Mouse (Mus musculus) heart, embryonic 11.5 days (tissue): ENCODE measurements at regions not wholly inside any gene's neighbourhood (a gene's known extent, or its start where the extent isn't known, plus 50 kb on each side); places are given as distances from the start of the nearest gene placed in this dataset.

Source experiments
- ATAC-seq: fragments of 200-750 bp; cut with Nextera tagmentation; replicated peaks from 2 replicates; pipeline ENCODE4 v1.8.0; 2017; ENCODE audit warnings: moderate library complexity; ENCODE audit not compliant: insufficient number of reproducible peaks, low FRiP score, low TSS enrichment
- H3K27ac ChIP-seq: fragments of 300-500 bp; sonication (generic); 2 replicates; pipeline ENCODE4 v1.5.1; 2014; ENCODE audit warnings: mild to moderate bottlenecking, low read depth, low read length
- H3K27me3 ChIP-seq: fragments of 300-500 bp; sonication (generic); 2 replicates; pipeline ENCODE4 v1.6.1; 2014; ENCODE audit warnings: mild to moderate bottlenecking, low read length, mixed read lengths; ENCODE audit not compliant: control insufficient read depth, insufficient read depth
- H3K36me3 ChIP-seq: fragments of 300-500 bp; sonication (generic); 2 replicates; pipeline ENCODE4 v1.6.1; 2014; ENCODE audit warnings: mild to moderate bottlenecking, low read length, moderate library complexity, mixed read lengths; ENCODE audit not compliant: control insufficient read depth, insufficient read depth
- H3K4me1 ChIP-seq: fragments of 300-500 bp; sonication (generic); 2 replicates; pipeline ENCODE4 v1.6.1; 2014; ENCODE audit warnings: low read length; ENCODE audit not compliant: control insufficient read depth, insufficient read depth
- H3K4me2 ChIP-seq: fragments of 300-500 bp; sonication (generic); 2 replicates; pipeline ENCODE4 v1.6.1; 2014; ENCODE audit warnings: mild to moderate bottlenecking, moderate library complexity
- H3K4me3 ChIP-seq: fragments of 300-500 bp; sonication (generic); 2 replicates; pipeline ENCODE4 v1.5.1; 2014; ENCODE audit warnings: low read depth, low read length
- H3K9ac ChIP-seq: fragments of 300-500 bp; sonication (generic); 2 replicates; pipeline ENCODE4 v1.6.1; 2014; ENCODE audit warnings: mild to moderate bottlenecking, low read depth, low read length, moderate library complexity
- H3K9me3 ChIP-seq: fragments of 300-500 bp; sonication (generic); replicated peaks from 2 replicates; pipeline ENCODE4 v1.6.1; 2016; ENCODE audit warnings: low read length; ENCODE audit not compliant: control insufficient read depth
- WGBS: fragments of 180-500 bp; shearing (Covaris S2); extraction: QIAGEN DNeasy Blood & Tissue Kit; methylation state at CpG from one replicate; pipeline ENCODE4 v1.1.7; 2014; ENCODE audit not compliant: insufficient replicate concordance; 5-methylcytosine and 5-hydroxymethylcytosine counted together

DNA sequence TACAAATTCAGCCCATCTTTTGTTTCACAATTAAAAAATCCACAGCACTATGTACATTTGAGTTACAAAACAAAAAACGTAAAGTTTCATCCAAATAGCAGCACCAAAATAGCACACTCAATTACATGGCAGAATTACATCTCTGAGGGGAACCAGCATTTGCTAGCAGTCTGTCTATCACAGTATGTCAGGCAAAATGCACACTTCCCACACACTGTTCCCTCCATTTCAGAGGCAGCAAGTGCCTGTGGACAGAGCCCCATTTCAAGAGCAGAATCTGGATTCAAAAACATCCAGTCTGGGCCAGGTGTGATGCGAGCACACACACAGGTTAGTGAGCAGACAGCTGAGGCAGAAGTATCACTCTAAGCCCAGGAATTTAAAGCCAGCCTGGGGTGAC is 261.8 kb downstream of the Tex13c3 start:
- H3K27ac ChIP-seq, result no peak overlapping the region
- H3K9me3 ChIP-seq, result no peaks in the 10 kb centered on the region

DNA sequence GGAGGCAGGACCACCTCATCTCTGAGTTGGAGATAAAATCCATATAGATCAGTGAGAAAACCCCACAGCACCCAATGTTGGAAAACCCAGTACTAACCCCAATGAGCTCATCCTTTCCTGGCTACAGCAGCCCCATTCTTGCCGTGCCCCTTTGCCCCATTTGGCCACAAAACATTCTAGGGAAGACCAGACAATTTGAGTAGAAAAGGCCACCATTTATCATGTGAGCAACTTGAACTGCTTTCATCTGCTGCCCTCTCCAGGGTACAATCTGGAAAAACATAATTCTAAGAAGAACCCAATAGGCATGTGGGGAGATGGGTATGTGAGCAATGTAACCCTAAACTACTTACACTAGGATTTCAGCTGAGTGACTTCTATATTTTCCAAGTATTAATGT is 274.7 kb downstream of the Tex13c3 start:
- H3K4me1 ChIP-seq, result no peaks in the 10 kb centered on the region
- no peaks in the 10 kb centered on the region for H3K9me3 ChIP-seq
- no peak overlapping the region for H3K4me2 ChIP-seq
- no peaks in the 10 kb centered on the region for H3K27me3 ChIP-seq
- no peak overlapping the region for H3K9ac ChIP-seq
- H3K36me3 ChIP-seq, result no peaks in the 10 kb centered on the region
- no peak overlapping the region for H3K27ac ChIP-seq
- ATAC-seq, result no peak
- no peak overlapping the region for H3K4me3 ChIP-seq
- 67% methylated on average over 1 of the region's 1 CpGs for WGBS

More for the DNA sequence above, 261.8 kb downstream of the Tex13c3 start:
- no peaks in the 10 kb centered on the region for H3K36me3 ChIP-seq
- no peaks in the 10 kb centered on the region for H3K4me1 ChIP-seq
- no peak overlapping the region for H3K9ac ChIP-seq
- no peak for ATAC-seq
- H3K4me2 ChIP-seq, result no peak overlapping the region
- no peak overlapping the region for H3K4me3 ChIP-seq
- 77% methylated on average over 2 of the region's 2 CpGs for WGBS
- H3K27me3 ChIP-seq, result no peaks in the 10 kb centered on the region

DNA sequence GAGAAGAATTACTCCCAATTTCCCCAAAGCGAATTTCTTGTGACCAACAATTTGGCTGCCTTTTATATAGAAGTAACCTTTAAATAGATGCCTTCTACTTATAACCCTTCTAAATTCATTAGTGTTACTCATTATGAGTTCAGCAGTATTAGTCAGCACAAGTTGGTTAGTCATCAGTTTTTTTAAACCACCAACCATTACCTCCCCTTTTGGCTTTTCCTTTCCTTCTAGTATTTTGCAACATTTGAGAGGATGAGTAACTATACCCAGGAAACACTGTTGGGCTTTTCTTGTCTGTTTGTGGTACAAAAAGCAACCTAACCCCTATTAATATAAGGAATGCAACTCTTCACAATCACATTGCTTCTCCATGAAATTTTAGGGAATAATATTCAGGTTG is 278.6 kb downstream of the Tex13c3 start:
- no peak overlapping the region for H3K4me2 ChIP-seq
- H3K27ac ChIP-seq, result no peak overlapping the region
- WGBS, result 66% methylated on average over 1 of the region's 1 CpGs
- H3K9me3 ChIP-seq, result no peaks in the 10 kb centered on the region
- no peaks in the 10 kb centered on the region for H3K4me1 ChIP-seq
- no peak overlapping the region for H3K9ac ChIP-seq
- no peaks in the 10 kb centered on the region for H3K27me3 ChIP-seq
- no peaks in the 10 kb centered on the region for H3K36me3 ChIP-seq
- ATAC-seq, result no peak
- no peak overlapping the region for H3K4me3 ChIP-seq

DNA sequence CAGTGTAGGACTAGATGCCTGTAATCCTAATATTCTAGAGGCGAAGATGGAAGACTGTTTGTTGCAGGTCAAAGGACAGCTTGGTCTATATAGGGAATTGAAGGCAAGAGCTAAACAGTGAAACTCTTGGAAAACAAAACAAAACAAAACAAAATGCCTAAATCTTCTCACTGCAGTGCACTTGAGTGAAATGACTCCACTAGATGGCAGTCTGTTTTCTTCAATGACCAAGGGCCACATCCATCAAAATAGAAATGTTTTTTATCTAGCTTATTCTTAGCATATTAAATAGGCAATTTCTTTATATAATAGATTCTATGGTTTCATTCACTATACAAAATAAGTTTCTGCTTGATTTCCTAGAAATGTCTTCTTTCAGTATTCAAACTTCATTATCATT is 279.7 kb downstream of the Tex13c3 start:
- ATAC-seq, result no peak
- H3K36me3 ChIP-seq, result no peaks in the 10 kb centered on the region
- H3K4me1 ChIP-seq, result no peaks in the 10 kb centered on the region
- no peaks in the 10 kb centered on the region for H3K27me3 ChIP-seq
- no peak overlapping the region for H3K4me2 ChIP-seq
- H3K27ac ChIP-seq, result no peak overlapping the region
- H3K9ac ChIP-seq, result no peak overlapping the region
- H3K9me3 ChIP-seq, result no peaks in the 10 kb centered on the region
- 75% methylated on average over 1 of the region's 1 CpGs for WGBS
- H3K4me3 ChIP-seq, result no peak overlapping the region

DNA sequence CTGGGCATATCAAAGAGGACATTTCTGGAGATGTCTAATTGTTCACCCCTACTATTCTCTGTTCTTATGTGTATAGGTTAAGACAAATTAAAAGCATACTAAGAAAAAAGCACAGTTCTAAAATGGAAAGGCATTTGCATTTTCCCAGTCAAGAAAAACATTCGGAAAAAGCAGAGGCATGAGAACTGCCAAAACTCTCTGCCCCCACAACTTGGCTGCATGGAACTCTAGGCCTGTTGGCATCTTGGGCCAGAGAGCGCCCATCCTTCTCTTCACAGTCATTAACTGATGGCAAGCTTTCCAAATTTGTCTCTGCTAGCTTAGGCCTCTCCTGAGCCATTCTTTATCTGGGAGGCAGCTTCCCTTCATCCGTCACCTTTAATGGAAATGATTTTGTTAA is 281.6 kb downstream of the Tex13c3 start:
- Histone ChIP-seq H3K4me1 (no peaks in the 10 kb centered on the region), H3K4me2 (no peak overlapping the region), H3K36me3 (no peaks in the 10 kb centered on the region), H3K4me3 (no peak overlapping the region), H3K9ac (no peak overlapping the region), H3K9me3 (no peaks in the 10 kb centered on the region), H3K27me3 (no peaks in the 10 kb centered on the region), H3K27ac (no peak overlapping the region)
- ATAC-seq, result no peak
- WGBS, result 75% methylated on average over 3 of the region's 3 CpGs

DNA sequence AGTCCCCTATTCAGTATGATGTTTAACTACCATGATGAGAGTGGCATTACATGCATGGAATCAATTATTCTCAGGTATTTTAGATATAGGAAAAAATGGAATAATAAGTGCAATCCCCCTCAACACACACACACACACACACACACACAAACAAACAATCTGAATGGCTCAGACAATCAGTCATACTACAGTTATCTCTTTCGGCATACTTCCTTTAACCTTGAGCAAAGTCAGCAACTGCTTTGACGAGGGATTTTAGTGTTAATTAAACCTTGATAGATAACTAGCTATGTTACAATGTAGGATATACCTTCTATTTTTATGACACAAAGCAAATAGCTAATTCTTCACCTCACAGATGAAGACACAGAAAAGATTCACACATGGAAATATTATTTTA is 312.1 kb downstream of the Tex13c3 start:
- WGBS, result 50% methylated on average over 2 of the region's 2 CpGs
- no peaks in the 10 kb centered on the region for H3K36me3 ChIP-seq
- H3K4me3 ChIP-seq, result no peak overlapping the region
- H3K9me3 ChIP-seq, result no peaks in the 10 kb centered on the region
- ATAC-seq, result no peak
- no peaks in the 10 kb centered on the region for H3K4me1 ChIP-seq
- no peak overlapping the region for H3K27ac ChIP-seq
- no peak overlapping the region for H3K4me2 ChIP-seq
- H3K27me3 ChIP-seq, result no peaks in the 10 kb centered on the region
- no peak overlapping the region for H3K9ac ChIP-seq

DNA sequence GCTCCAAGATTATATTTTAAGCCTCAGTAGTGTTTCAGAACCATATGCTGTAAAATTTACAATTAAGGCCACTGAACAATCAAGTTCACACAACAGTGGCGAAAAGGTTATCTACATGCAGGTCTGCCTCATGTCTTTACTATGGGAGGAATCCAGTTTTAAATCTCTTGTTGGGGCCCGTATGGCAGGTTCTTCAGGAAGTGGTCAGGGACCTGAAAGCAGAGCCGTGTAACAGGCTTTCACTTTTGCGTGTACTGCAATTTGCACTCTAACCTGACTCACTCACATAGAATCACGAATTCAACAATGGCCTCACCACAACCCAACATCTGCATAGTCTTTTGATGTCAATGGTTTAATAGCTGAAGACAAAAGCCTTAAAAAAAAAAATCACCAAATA is 312.6 kb downstream of the Tex13c3 start:
- H3K27ac ChIP-seq, result no peak overlapping the region
- H3K36me3 ChIP-seq, result no peaks in the 10 kb centered on the region
- no peak for ATAC-seq
- no peaks in the 10 kb centered on the region for H3K9me3 ChIP-seq
- H3K4me3 ChIP-seq, result no peak overlapping the region
- no peak overlapping the region for H3K9ac ChIP-seq
- no peak overlapping the region for H3K4me2 ChIP-seq
- no peaks in the 10 kb centered on the region for H3K4me1 ChIP-seq
- H3K27me3 ChIP-seq, result no peaks in the 10 kb centered on the region
- 64% methylated on average over 5 of the region's 5 CpGs for WGBS

DNA sequence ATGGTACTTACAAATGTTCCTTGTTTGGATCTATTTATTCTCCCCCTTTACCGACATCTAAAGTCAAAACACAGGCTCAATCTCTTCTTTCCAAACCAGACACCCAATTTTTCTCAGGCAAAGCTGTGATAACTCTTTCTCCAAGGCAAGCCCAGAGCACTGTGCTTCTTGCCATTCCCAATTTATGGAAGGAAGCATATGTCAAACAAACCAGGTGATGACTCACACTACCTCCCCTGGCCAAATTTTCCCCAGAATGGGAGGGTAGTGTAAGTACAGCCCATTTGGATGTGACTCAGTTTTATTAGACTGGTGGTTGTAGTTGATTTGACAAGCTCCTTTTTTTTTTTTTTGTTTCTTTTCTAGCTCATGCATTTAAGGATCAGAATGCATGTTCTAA is 313.0 kb downstream of the Tex13c3 start:
- ATAC-seq, result no peak
- Histone ChIP-seq H3K9me3 (no peaks in the 10 kb centered on the region), H3K27me3 (no peaks in the 10 kb centered on the region), H3K36me3 (no peaks in the 10 kb centered on the region), H3K9ac (no peak overlapping the region), H3K4me2 (no peak overlapping the region), H3K27ac (no peak overlapping the region), H3K4me1 (no peaks in the 10 kb centered on the region), H3K4me3 (no peak overlapping the region)
- WGBS, result 48% methylated on average over 1 of the region's 1 CpGs

DNA sequence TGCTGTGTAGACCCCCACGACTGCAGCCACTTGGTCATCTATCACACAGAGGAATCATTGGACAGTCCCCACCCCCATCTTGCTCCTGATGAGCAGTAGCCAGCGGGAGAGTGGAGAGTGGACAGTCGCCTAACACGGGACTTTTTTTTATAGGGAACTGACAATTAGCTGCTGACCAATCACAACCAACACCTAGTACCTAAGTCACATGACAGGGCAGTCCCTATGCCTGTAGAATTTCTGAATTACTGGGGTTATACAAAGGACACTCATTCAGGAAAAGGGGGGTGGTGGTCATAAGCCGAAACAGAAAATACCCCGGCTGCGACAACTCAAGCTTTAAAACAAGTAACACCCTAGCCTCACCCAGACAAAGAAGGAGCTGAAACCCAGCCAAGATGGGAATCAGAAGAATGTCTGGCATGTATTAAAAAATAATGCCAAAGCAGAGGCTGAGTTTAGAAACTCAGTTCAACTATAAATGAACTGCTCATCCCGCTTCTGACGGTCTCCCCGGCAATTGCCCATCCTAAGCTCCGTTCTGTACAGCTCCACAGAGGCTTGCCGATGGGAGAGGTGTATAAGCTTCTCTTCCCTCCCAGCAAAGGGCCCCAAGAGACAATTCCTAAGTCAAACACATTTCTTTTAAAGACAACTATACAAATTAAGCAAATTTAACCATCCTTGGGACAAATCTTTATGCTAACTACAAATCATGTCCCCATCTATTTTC is 313.8 kb downstream of the Tex13c3 start:
- ATAC-seq, result no peak
- Histone ChIP-seq H3K9ac (no peak overlapping the region), H3K27ac (no peak overlapping the region), H3K4me1 (no peaks in the 10 kb centered on the region), H3K27me3 (no peaks in the 10 kb centered on the region), H3K4me2 (no peak overlapping the region), H3K4me3 (no peak overlapping the region), H3K9me3 (no peaks in the 10 kb centered on the region), H3K36me3 (no peaks in the 10 kb centered on the region)
- 74% methylated on average over 12 of the region's 12 CpGs for WGBS
